Mouse (Mus musculus): ENCODE results near the gene Tgfa.

DNA sequence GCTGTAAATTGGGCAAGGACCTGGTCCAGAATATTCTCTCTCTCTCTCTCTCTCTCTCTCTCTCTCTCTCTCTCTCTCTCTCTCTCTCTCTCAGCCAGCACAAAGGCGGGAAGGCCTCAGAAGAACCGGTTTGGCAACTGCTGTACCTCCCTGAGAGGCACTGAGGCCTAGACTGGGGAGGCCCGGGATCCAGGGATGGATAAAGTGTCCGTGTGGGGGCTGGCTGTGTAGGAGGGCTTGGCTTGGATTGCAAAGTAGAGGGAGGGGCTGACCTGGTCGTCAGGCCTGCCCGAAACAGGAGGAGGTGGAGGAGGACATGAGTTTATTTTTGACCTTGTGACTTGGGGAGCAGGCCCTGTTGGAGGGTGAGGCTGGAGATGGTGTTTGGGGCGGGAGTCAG is 27.4 kb downstream of the Tgfa start:
- TF ChIP-seq CTCF (IDR thresholded peaks at IDR 0.05; ENCODE audit: extremely low read depth, insufficient read depth, insufficient read length, insufficient replicate concordance) (no peak), POLR2A (IDR thresholded peaks at IDR 0.05; ENCODE audit: low read depth, low read length) (no peak)

Data from spleen, adult 2 months (tissue).